Mouse (Mus musculus): ENCODE data around the gene Ing5. TPM values are rescaled to one million over a fixed set of nuclear protein-coding genes. Genes with fewer than 3 reads are reported as not detected.

The Ing5 gene
- polyA plus RNA-seq, 1 experiment from 2014 or later = 10.4 TPM

- ChIA-PET POLR2A (no interaction called here), CTCF (no interaction called here)
- ATAC-seq = no peak
- H3K27me3 ChIP-seq = no peaks in the 10 kb centered on the region
- no peak for TF ChIP-seq CTCF (IDR thresholded peaks at IDR 0.05)
- no peak for DNase-seq (ENCODE audit: low read depth, low spot score)
- in situ Hi-C loops (cut with MboI; ENCODE audit: low pct_unique_long_range_greater_than_20kb) = no loop called here
Observed at GRCm38 (mm10) chr1:93810011-93810410, 6.2 kb downstream of the Ing5 start.

GRCm38 (mm10) chr1:93811495-93812039 is 7.8 kb downstream of the Ing5 start:
- no peak for TF ChIP-seq CTCF (IDR thresholded peaks at IDR 0.05)
- in situ Hi-C loops (cut with MboI; ENCODE audit: low pct_unique_long_range_greater_than_20kb) = no loop called here

GRCm38 (mm10) chr1:93817823-93818532 is 14.2 kb downstream of the Ing5 start:
- no peak for TF ChIP-seq CTCF (IDR thresholded peaks at IDR 0.05)
- CTCF ChIA-PET = interaction anchor here (1.4 kb wide), 2 partner anchors 10 to 15 kb away, joined by 3 read pairs; no protein-coding TSS in a partner anchor
- ATAC-seq (no peak), DNase-seq (ENCODE audit: low read depth, low spot score) (no peak)
- in situ Hi-C loops (cut with MboI; ENCODE audit: low pct_unique_long_range_greater_than_20kb) = no loop called here
- no peaks in the 10 kb centered on the region for H3K27me3 ChIP-seq
- POLR2A ChIA-PET = no interaction called here

More at GRCm38 (mm10) chr1:93811495-93812039, 7.8 kb downstream of the Ing5 start:
- ChIA-PET CTCF (no interaction called here), POLR2A (no interaction called here)
- DNase-seq (ENCODE audit: low read depth, low spot score) (no peak), ATAC-seq (no peak)
- no peaks in the 10 kb centered on the region for H3K27me3 ChIP-seq

GRCm38 (mm10) chr1:93818722-93819121 is 15.0 kb downstream of the Ing5 start:
- no peaks in the 10 kb centered on the region for H3K27me3 ChIP-seq
- in situ Hi-C loops (cut with MboI; ENCODE audit: low pct_unique_long_range_greater_than_20kb) = no loop called here
- DNase-seq (ENCODE audit: low read depth, low spot score) = no peak
- no peak for ATAC-seq
- CTCF ChIA-PET = interaction anchor here (1.4 kb wide), 2 partner anchors 9 to 14 kb away, joined by 3 read pairs; no protein-coding TSS in a partner anchor
- no peak for TF ChIP-seq CTCF (IDR thresholded peaks at IDR 0.05)
- POLR2A ChIA-PET = no interaction called here

GRCm38 (mm10) chr1:93823796-93824495 is 20.2 kb downstream of the Ing5 start:
- ChIA-PET CTCF (no interaction called here), POLR2A (no interaction called here)
- no peak for ATAC-seq
- TF ChIP-seq CTCF (IDR thresholded peaks at IDR 0.05) = no peak
- H3K27me3 ChIP-seq = no peaks in the 10 kb centered on the region
- in situ Hi-C loops (cut with MboI; ENCODE audit: low pct_unique_long_range_greater_than_20kb) = no loop called here
- DNase-seq (ENCODE audit: low read depth, low spot score) = no peak

GRCm38 (mm10) chr1:93824609-93825008 is 20.8 kb downstream of the Ing5 start, which contains the start of gene D2hgdh:
TSS of gene D2hgdh (plus strand) at chr1:93824909.
- ATAC-seq (no peak), DNase-seq (ENCODE audit: low read depth, low spot score) (no peak)
- no peak for TF ChIP-seq CTCF (IDR thresholded peaks at IDR 0.05)
- in situ Hi-C loops (cut with MboI; ENCODE audit: low pct_unique_long_range_greater_than_20kb) = no loop called here
- CTCF ChIA-PET = interaction anchor here (1.2 kb wide), 1 partner anchor 11 kb away, joined by 3 read pairs; no protein-coding TSS in a partner anchor
- POLR2A ChIA-PET = interaction anchor here (0.6 kb wide), 1 partner anchor 10 kb away, joined by 5 read pairs; no protein-coding TSS in a partner anchor
- H3K27me3 ChIP-seq = no peaks in the 10 kb centered on the region

- H3K27me3 ChIP-seq = no peaks in the 10 kb centered on the region
- in situ Hi-C loops (cut with MboI; ENCODE audit: low pct_unique_long_range_greater_than_20kb) = no loop called here
- no peak for TF ChIP-seq CTCF (IDR thresholded peaks at IDR 0.05)
- ATAC-seq (peak; percentile 89), DNase-seq (ENCODE audit: low read depth, low spot score) (peak; percentile 80)
- POLR2A ChIA-PET = interaction anchor here (0.6 kb wide), 1 partner anchor 10 kb away, joined by 5 read pairs; no protein-coding TSS in a partner anchor
- CTCF ChIA-PET = interaction anchor here (1.2 kb wide), 1 partner anchor 12 kb away, joined by 3 read pairs; no protein-coding TSS in a partner anchor
Observed at GRCm38 (mm10) chr1:93825105-93825674, 21.4 kb downstream of the Ing5 start.

GRCm38 (mm10) chr1:93825771-93826539 is 22.2 kb downstream of the Ing5 start:
- ChIA-PET CTCF (interaction anchor here (1.2 kb wide), 1 partner anchor 13 kb away, joined by 3 read pairs; no protein-coding TSS in a partner anchor), POLR2A (no interaction called here)
- TF ChIP-seq CTCF (IDR thresholded peaks at IDR 0.05) = no peak
- in situ Hi-C loops (cut with MboI; ENCODE audit: low pct_unique_long_range_greater_than_20kb) = no loop called here
- H3K27me3 ChIP-seq = no peaks in the 10 kb centered on the region
- ATAC-seq (no peak), DNase-seq (ENCODE audit: low read depth, low spot score) (no peak)

- in situ Hi-C loops (cut with MboI; ENCODE audit: low pct_unique_long_range_greater_than_20kb) = no loop called here
- no peak for ATAC-seq
- DNase-seq (ENCODE audit: low read depth, low spot score) = no peak
- ChIA-PET CTCF (no interaction called here), POLR2A (no interaction called here)
- no peaks in the 10 kb centered on the region for H3K27me3 ChIP-seq
- TF ChIP-seq CTCF (IDR thresholded peaks at IDR 0.05) = no peak
Observed at GRCm38 (mm10) chr1:93826540-93826835, 22.7 kb downstream of the Ing5 start.
